Mouse (Mus musculus) layer of hippocampus, adult 11-12 months (tissue): ENCODE data around the gene Slc2a5.

ENCODE experiments used
- DNase-seq: peaks from one replicate; pipeline ENCODE4 v3.0.0; 2022; ENCODE audit warnings: low spot score

Gene Slc2a5

GRCm38 (mm10) chr4:150119055-150119454, at the start of gene Slc2a5:
TSS of gene Slc2a5 (plus strand) at chr4:150119283.
- no peak for DNase-seq

- DNase-seq: no peak
These were observed 48.9 kb upstream of the Slc2a5 start for GRCm38 (mm10) chr4:150070136-150070535.

- no peak for DNase-seq
These were observed 46.5 kb upstream of the Slc2a5 start for GRCm38 (mm10) chr4:150072416-150073101.

- no peak for DNase-seq
These were observed 46.0 kb upstream of the Slc2a5 start for GRCm38 (mm10) chr4:150073102-150073473.

GRCm38 (mm10) chr4:150075350-150075749, 43.7 kb upstream of the Slc2a5 start:
- DNase-seq: no peak

GRCm38 (mm10) chr4:150076147-150076546, 42.9 kb upstream of the Slc2a5 start:
- DNase-seq: peak; percentile 57

- no peak for DNase-seq
These were observed 40.4 kb upstream of the Slc2a5 start for GRCm38 (mm10) chr4:150078646-150079045.

- DNase-seq: no peak
These were observed 39.8 kb upstream of the Slc2a5 start for GRCm38 (mm10) chr4:150079244-150079643.

GRCm38 (mm10) chr4:150080330-150080967, 38.6 kb upstream of the Slc2a5 start:
- no peak for DNase-seq

GRCm38 (mm10) chr4:150085366-150085765, 33.7 kb upstream of the Slc2a5 start:
- DNase-seq: no peak

- DNase-seq: no peak
These were observed 32.3 kb upstream of the Slc2a5 start for GRCm38 (mm10) chr4:150086841-150087160.

- peak; percentile 91 for DNase-seq
These were observed 31.8 kb upstream of the Slc2a5 start, which contains the start of gene Gpr157 for GRCm38 (mm10) chr4:150087161-150087889. TSS of gene Gpr157 (plus strand) at chr4:150087365.

- peak; percentile 30 for DNase-seq
These were observed 31.1 kb upstream of the Slc2a5 start for GRCm38 (mm10) chr4:150087890-150088530.

GRCm38 (mm10) chr4:150089121-150089520, 30.0 kb upstream of the Slc2a5 start:
- no peak for DNase-seq

GRCm38 (mm10) chr4:150091887-150092582, 27.0 kb upstream of the Slc2a5 start:
- peak; percentile 41 for DNase-seq

- DNase-seq: no peak
These were observed 26.5 kb upstream of the Slc2a5 start for GRCm38 (mm10) chr4:150092583-150092902.

- no peak for DNase-seq
These were observed 25.3 kb upstream of the Slc2a5 start for GRCm38 (mm10) chr4:150093560-150094462.

GRCm38 (mm10) chr4:150094463-150094789, 24.7 kb upstream of the Slc2a5 start:
- DNase-seq: no peak

- DNase-seq: no peak
These were observed 22.8 kb upstream of the Slc2a5 start for GRCm38 (mm10) chr4:150096309-150096708.

GRCm38 (mm10) chr4:150097847-150098246, 21.2 kb upstream of the Slc2a5 start:
- no peak for DNase-seq

GRCm38 (mm10) chr4:150098880-150099279, 20.2 kb upstream of the Slc2a5 start:
- DNase-seq: peak; percentile 82
